In the genomic region with DNA sequence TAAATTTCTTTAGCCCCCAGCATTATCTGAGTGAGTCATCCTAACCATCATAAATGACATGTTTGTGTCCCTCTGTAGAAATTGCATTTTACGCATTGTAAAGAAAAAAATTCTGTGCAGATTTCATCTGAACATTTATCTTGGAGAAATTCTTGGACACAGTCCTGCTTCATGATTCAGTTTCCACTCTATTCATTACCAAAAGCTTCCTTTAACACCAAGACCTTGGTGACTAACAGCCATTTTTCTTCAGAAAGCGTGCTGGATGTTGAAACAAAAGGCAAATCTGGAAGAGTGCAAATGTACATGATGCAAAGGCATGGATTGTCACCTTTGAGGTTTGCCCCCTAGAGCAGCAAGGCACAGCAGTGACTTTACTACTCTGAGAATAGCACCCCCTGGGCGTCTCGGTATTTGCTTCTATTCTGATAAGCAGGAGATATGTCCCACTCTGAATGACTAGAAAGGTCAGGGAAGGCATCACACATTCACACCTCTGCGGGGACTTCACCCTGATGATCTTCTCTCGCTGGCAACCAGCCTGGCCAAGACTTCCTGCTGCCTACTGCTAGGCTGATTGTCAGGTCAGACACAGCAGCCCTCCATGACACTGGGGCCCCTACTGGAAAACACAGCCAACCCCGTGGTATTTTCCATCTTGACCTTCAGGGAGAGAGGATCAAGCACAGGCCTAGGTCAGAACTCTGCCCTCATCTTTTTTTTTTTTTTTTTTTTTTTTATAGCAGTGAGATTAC, we compare ENCODE assay signal across 24 mouse cellular contexts. TPM values are rescaled to one million over a fixed set of nuclear protein-coding genes. Genes with fewer than 3 reads are reported as not detected.
DNase-seq lines count a peak whose midpoint lies in the region; ATAC-seq lines count a peak whose summit lies in the region.
"Had no signal": no experiment of that assay in that cellular context is flagged by ENCODE, and none has a peak within 500 bp of the region (broad histone marks: within the 10 kb centered on the region; RNA-seq: fewer than 3 reads in every experiment).

No protein-coding gene starts in this region.

- H3K36me3 ChIP-seq in midbrain, embryonic 11.5 days (ENCODE audit: control insufficient read depth, insufficient read depth, low read length): no peaks in the 10 kb centered on the region
- peaks cover 14% of the 10 kb centered on the region; the same call in 1 of the 2 replicates for H3K36me3 ChIP-seq in midbrain, embryonic 14.5 days (ENCODE audit: control insufficient read depth, insufficient read depth, low read length)
- H3K36me3 ChIP-seq: intestine, embryonic 15.5 days had no signal

- no peaks in the 10 kb centered on the region for H3K27me3 ChIP-seq in midbrain, embryonic 11.5 days (ENCODE audit: control insufficient read depth, insufficient read depth, low read length)
- no peaks in the 10 kb centered on the region for H3K27me3 ChIP-seq in midbrain, embryonic 14.5 days (ENCODE audit: control insufficient read depth, insufficient read depth, low read length)
- H3K27me3 ChIP-seq: heart, embryonic 13.5 days; intestine, embryonic 15.5 days; neural tube, embryonic 13.5 days; stomach, embryonic 15.5 days had no signal

- no peak for ATAC-seq in midbrain, embryonic 11.5 days (ENCODE audit: low FRiP score)
- ATAC-seq in midbrain, embryonic 14.5 days (ENCODE audit: low FRiP score, low TSS enrichment): no peak
- ATAC-seq: forebrain, embryonic 14.5 days; intestine, embryonic 15.5 days; midbrain, embryonic 16.5 days had no signal

- 79% methylated on average over 7 of the region's 7 CpGs for WGBS in midbrain, embryonic 11.5 days
- WGBS in midbrain, embryonic 14.5 days: 88% methylated on average over 7 of the region's 7 CpGs

- no peaks in the 10 kb centered on the region for H3K9me3 ChIP-seq in midbrain, embryonic 11.5 days (ENCODE audit: control insufficient read depth, low read length)
- H3K9me3 ChIP-seq in midbrain, embryonic 14.5 days (ENCODE audit: control insufficient read depth, low read length): no peaks in the 10 kb centered on the region
- H3K9me3 ChIP-seq: heart, embryonic 13.5 days; intestine, embryonic 15.5 days; neural tube, embryonic 13.5 days; stomach, embryonic 15.5 days had no signal

- DNase-seq in adrenal gland, adult 2 months: peak; percentile 69
- no peak for DNase-seq in adrenal gland, postnatal 4 days (ENCODE audit: low spot score in 2 of 2)
- peak; percentile 65 for DNase-seq in midbrain, embryonic 11.5 days (ENCODE audit: low spot score, missing footprints)
- no peak for DNase-seq in midbrain, embryonic 14.5 days
- peak; percentile 11 for DNase-seq in adrenal gland, postnatal 25 days
- no peak for DNase-seq in layer of hippocampus, postnatal 25 days (ENCODE audit: extremely low spot score in 1 of 2, low spot score in 1 of 2)
- no peak for DNase-seq in MN1 (ENCODE audit: low spot score)
- DNase-seq: cerebellum, adult 8-10 months; kidney, adult 9 months; kidney, postnatal 14 days; layer of hippocampus, postnatal 36 days; lung, embryonic 14.5 days; lung, postnatal 4 days; thymus, postnatal 36 days had no signal

- H3K27ac ChIP-seq in midbrain, embryonic 11.5 days (ENCODE audit: low read depth, low read length): no peak overlapping the region
- H3K27ac ChIP-seq in midbrain, embryonic 14.5 days (replicated peaks; ENCODE audit: low read depth, low read length): no peak overlapping the region
- H3K27ac ChIP-seq: heart, embryonic 13.5 days; hindbrain, embryonic 14.5 days; intestine, embryonic 15.5 days; liver, embryonic 14.5 days; neural tube, embryonic 13.5 days; stomach, embryonic 15.5 days had no signal

- no peak overlapping the region for H3K4me2 ChIP-seq in midbrain, embryonic 11.5 days
- no peak overlapping the region for H3K4me2 ChIP-seq in midbrain, embryonic 14.5 days (ENCODE audit: low read length)
- H3K4me2 ChIP-seq: heart, embryonic 13.5 days; hindbrain, embryonic 14.5 days; intestine, embryonic 15.5 days; lung, embryonic 14.5 days; neural tube, embryonic 13.5 days; stomach, embryonic 15.5 days had no signal

- H3K9ac ChIP-seq in midbrain, embryonic 11.5 days (ENCODE audit: low read length): no peak overlapping the region
- no peak overlapping the region for H3K9ac ChIP-seq in midbrain, embryonic 14.5 days (replicated peaks; ENCODE audit: low read length)
- H3K9ac ChIP-seq: heart, embryonic 13.5 days; hindbrain, embryonic 14.5 days; intestine, embryonic 15.5 days; liver, embryonic 14.5 days; lung, embryonic 14.5 days; neural tube, embryonic 13.5 days; stomach, embryonic 15.5 days had no signal

- H3K4me3 ChIP-seq in midbrain, embryonic 11.5 days (ENCODE audit: low read depth, low read length): no peak overlapping the region
- no peak overlapping the region for H3K4me3 ChIP-seq in midbrain, embryonic 14.5 days (replicated peaks; ENCODE audit: low read depth, low read length)
- H3K4me3 ChIP-seq: heart, embryonic 13.5 days; intestine, embryonic 15.5 days; myocyte; neural tube, embryonic 13.5 days; stomach, embryonic 15.5 days had no signal

- H3K4me1 ChIP-seq in midbrain, embryonic 11.5 days (ENCODE audit: control insufficient read depth, insufficient read depth, low read length): no peaks in the 10 kb centered on the region
- H3K4me1 ChIP-seq in midbrain, embryonic 14.5 days (ENCODE audit: control insufficient read depth, insufficient read depth, low read length): no peaks in the 10 kb centered on the region
- H3K4me1 ChIP-seq: intestine, embryonic 15.5 days; stomach, embryonic 15.5 days had no signal

RNA-seq across cellular contexts. Expression of gene Adcy5, which starts 51.6 kb away (rescaled TPM):
- 10 to 100 TPM in 1 of 2 experiments, 1 to 10 TPM in 1; 9.1 to 21.7 TPM for total RNA-seq in adrenal gland, adult 2 months (2021)
- 17.1 and 32.8 TPM in 2 replicates for polyA plus RNA-seq in adrenal gland, adult 2 months (2012; rRNA removed)
- total RNA-seq in adrenal gland, postnatal 4 days (2021): 10 to 100 TPM; 11.7 to 12.1 TPM
- polyA plus RNA-seq in midbrain, embryonic 11.5 days (2014; fragmentation: Nextera tagmentation; extraction: Ambion mirVana): 1.7 TPM in 2 replicates
- 8.4 and 8.7 TPM in 2 replicates for polyA plus RNA-seq in midbrain, embryonic 14.5 days (2014; fragmentation: Nextera tagmentation; extraction: Ambion mirVana)
- total RNA-seq in adrenal gland, postnatal 25 days (2021): 4.6 and 7.2 TPM in 2 replicates
- 10 to 100 TPM; 73.7 TPM for total RNA-seq in layer of hippocampus, postnatal 25 days (2021)
- total RNA-seq: megakaryocyte-erythroid progenitor cell, adult 5-6 weeks had no signal
- polyA plus RNA-seq: myocyte had no signal

Comparison
In these comparisons a context has a peak if more than half of its experiments do, and no peak if none do; other contexts are left out.
1. DNase-seq: peak in adrenal gland, adult 2 months (single experiment), midbrain, embryonic 11.5 days (single experiment) and adrenal gland, postnatal 25 days (single experiment); none in adrenal gland, postnatal 4 days (0 of 2), midbrain, embryonic 14.5 days (single experiment), layer of hippocampus, postnatal 25 days (0 of 2) and MN1 (single experiment).